Mouse (Mus musculus) lung, adult 2 months (tissue): ENCODE results near the gene Racgap1.

Source experiments
- CTCF ChIP-seq: fragments of 200-500 bp; IDR thresholded peaks from 2 replicates; pipeline ENCODE4 v1.5.1; 2011; ENCODE audit warnings: mild to moderate bottlenecking, low read length, control low read depth; ENCODE audit not compliant: insufficient read depth
- POLR2A ChIP-seq: fragments of 200-500 bp; IDR thresholded peaks from 2 replicates; pipeline ENCODE4 v1.6.1; 2011; ENCODE audit warnings: low read depth, mild to moderate bottlenecking, control low read depth, low read length, borderline replicate concordance; ENCODE audit errors: extremely low read depth

DNA sequence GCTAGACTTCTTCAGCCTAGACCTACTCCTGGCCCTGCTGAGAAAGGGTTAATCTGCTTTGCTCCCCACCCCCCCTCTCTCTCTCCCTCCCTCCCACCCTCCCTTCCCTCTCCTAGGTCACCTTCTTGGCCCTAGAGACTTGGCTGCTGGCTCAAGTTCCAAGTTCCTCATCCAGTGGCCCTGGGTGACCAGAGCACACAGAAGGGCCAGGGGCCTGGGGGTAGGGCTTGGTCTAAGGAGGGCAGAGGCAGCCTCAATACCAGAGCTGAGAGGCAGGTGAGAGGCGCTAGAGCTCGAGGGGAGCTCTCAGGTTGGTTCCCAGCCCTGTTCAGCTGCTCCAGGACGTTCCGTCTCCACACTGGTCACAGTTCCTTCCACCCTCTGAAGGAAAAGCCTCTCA is 39.5 kb upstream of the Racgap1 start:
- TF ChIP-seq CTCF: no peak
- TF ChIP-seq POLR2A: no peak
